Mouse (Mus musculus): Measurements from ENCODE around the gene Tenm4. TPM values are rescaled to one million over a fixed set of nuclear protein-coding genes. Genes with fewer than 3 reads are reported as not detected.

The Tenm4 gene
- polyA plus RNA-seq, 1 experiment from 2014 or later = 52.7 TPM

DNA sequence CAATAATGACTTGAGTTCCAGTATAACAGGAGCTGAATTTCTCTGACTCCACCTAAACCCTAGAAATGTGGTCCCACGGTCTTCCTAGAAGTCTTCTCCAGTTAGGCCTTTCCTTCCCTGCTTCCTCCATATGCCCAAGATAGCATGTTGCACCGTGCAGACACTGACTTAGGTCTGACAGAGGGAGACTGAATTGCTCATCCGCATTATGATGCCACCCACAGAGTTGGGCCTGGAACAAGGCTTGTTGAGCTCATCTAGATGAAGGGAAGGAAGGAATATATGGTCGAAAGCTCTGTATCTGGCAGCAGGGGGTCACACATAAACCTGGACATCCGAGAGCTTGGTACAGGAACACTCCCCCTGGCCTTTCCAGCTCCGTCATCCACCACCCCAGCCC, 267.3 kb downstream of the Tenm4 start:
- Histone ChIP-seq H3K36me3 (replicated peaks) (no peaks in the 10 kb centered on the region), H3K9ac (no peak overlapping the region), H3K27me3 (replicated peaks) (no peaks in the 10 kb centered on the region), H3K9me3 (no peaks in the 10 kb centered on the region), H3K4me1 (no peaks in the 10 kb centered on the region), H3K4me2 (no peak overlapping the region), H3K4me3 (no peak overlapping the region), H3K27ac (no peak overlapping the region)
- no peak for ATAC-seq (replicated peaks)
- WGBS = 89% methylated on average over 6 of the region's 6 CpGs

DNA sequence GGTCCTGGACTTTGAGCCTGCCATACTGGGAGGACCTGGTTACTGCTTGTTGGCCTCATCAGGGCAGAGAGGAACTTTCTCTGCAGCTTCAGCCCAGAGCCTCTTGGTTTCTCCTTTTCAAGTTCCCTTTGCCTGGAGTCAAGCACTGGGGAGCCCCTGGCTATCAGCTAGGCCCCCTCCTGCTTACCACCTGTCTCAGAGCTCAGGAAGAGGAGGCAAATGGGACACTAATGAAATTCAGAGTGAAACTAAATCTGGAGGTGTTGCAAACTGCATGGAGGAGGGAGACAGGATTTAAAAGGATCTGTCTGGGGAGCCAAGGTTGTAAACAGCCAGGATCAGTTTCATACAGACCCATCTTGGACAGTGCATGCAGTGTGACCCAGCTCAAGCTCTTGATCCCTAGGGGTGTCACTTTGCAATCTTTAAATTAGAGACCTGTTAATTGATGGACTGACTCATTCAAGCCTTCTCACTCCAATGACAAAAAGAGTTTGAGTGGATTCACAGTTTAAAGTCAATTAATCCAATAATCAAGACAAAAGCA, 269.2 kb downstream of the Tenm4 start:
- Histone ChIP-seq H3K4me3 (no peak overlapping the region), H3K4me2 (no peak overlapping the region), H3K27me3 (replicated peaks) (no peaks in the 10 kb centered on the region), H3K9me3 (no peaks in the 10 kb centered on the region), H3K9ac (no peak overlapping the region), H3K36me3 (replicated peaks) (no peaks in the 10 kb centered on the region), H3K4me1 (no peaks in the 10 kb centered on the region), H3K27ac (no peak overlapping the region)
- no peak for ATAC-seq (replicated peaks)

DNA sequence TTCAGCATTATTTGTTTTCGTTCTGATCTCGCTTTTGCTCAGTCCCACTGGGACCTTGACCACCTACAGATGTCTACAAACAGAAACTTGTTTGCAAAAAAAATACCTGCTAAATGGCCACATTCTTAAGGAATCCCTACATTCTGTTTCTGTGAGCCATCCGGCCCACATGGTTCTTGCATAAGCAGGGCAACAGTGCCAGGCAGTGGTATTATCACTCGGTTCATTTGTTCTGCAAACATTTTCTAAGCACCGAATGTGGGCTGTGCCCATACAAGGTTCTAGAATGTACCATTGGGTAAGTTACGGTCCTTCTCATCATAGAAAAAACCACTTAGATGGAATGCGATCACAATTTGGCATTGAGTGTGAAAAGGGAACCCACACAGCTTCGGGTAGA, 274.7 kb downstream of the Tenm4 start:
- Histone ChIP-seq H3K9me3 (no peaks in the 10 kb centered on the region), H3K36me3 (replicated peaks) (no peaks in the 10 kb centered on the region), H3K4me2 (no peak overlapping the region), H3K4me1 (no peaks in the 10 kb centered on the region), H3K4me3 (no peak overlapping the region), H3K27me3 (replicated peaks) (no peaks in the 10 kb centered on the region), H3K27ac (no peak overlapping the region), H3K9ac (no peak overlapping the region)
- ATAC-seq (replicated peaks) = no peak
- 92% methylated on average over 8 of the region's 8 CpGs for WGBS

DNA sequence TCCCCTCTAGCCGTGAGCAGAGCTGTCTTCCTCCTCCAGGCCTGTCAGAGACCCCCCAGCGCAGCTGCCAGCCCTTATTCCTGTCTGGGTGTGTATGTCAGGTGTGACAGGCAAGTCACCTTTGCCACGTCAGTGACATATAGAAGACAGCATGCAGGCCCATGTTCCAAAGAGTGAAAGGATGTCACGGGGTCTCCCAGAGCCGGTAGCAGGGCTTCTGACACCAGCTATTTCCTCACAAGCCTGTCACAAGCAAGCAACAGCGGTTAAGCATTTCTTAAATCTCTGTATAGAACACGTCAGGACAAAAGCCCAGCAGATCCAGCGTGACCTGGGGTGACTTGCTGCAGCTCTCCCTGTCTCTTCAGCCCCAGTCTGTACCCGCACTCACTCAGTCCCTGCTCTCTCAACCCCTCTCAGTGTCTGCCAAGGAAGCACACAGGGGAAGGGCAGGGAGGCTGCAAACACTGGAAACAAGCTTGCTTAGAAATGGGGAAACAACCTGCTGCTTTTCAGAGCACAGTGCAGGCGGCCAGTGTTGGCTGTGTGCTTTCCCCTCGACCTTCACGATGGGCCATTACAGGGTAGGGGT, 276.9 kb downstream of the Tenm4 start:
- Histone ChIP-seq H3K4me3 (no peak overlapping the region), H3K27me3 (replicated peaks) (no peaks in the 10 kb centered on the region), H3K27ac (no peak overlapping the region), H3K9ac (no peak overlapping the region), H3K9me3 (no peaks in the 10 kb centered on the region), H3K36me3 (replicated peaks) (no peaks in the 10 kb centered on the region), H3K4me1 (no peaks in the 10 kb centered on the region), H3K4me2 (no peak overlapping the region)
- WGBS = 57% methylated on average over 12 of the region's 12 CpGs
- peak; percentile 39; the same call in 1 of the 2 replicates for ATAC-seq (replicated peaks)

DNA sequence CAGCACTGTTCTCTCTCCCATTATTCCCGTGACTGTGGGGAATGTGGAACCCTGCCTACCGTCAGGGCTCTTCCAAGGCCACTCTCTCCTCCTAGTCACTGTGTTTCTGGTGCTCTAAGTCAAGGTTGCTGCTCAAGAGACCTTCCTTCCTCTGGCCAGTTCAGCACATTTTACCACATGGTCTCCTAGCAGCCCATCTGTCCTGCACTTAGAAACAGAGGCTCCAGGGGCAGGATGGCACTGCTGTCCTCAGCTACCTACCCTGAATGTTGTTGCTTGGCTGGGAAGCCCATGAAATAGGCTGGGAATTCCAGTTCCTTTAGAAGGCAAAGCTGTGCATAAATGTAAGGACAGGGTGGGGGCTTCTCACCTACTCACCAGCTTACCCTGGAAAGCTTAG, 284.9 kb downstream of the Tenm4 start:
- no peak overlapping the region for H3K27ac ChIP-seq
- no peak for ATAC-seq (replicated peaks)
- no peak overlapping the region for H3K4me3 ChIP-seq
- no peaks in the 10 kb centered on the region for H3K36me3 ChIP-seq (replicated peaks)
- 56% methylated on average over 2 of the region's 2 CpGs for WGBS
- H3K9ac ChIP-seq = no peak overlapping the region
- no peak overlapping the region for H3K4me2 ChIP-seq
- H3K27me3 ChIP-seq (replicated peaks) = no peaks in the 10 kb centered on the region
- H3K9me3 ChIP-seq = no peaks in the 10 kb centered on the region
- H3K4me1 ChIP-seq = peaks cover 4% of the 10 kb centered on the region

DNA sequence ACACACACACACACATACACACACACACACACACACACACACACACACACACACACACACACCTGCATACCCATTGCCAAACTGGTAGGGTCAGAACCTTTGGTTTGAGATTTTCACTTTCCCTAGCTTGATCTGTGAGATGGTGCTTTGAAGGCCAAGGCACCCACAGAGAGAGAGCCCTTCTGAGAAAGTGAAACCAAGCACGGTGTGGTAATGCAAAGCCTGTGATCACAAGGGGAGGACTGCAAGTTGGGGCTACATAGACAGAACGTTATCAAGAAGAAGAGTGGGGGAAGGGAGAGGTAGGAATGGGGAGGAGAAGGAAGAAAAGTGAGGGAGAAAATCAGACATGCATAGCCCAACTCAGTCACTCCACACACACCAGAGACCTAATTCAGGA, 285.6 kb downstream of the Tenm4 start:
- Histone ChIP-seq H3K9ac (no peak overlapping the region), H3K9me3 (no peaks in the 10 kb centered on the region), H3K36me3 (replicated peaks) (no peaks in the 10 kb centered on the region), H3K4me3 (no peak overlapping the region), H3K4me1 (peaks cover 4% of the 10 kb centered on the region), H3K27ac (no peak overlapping the region), H3K4me2 (no peak overlapping the region), H3K27me3 (replicated peaks) (no peaks in the 10 kb centered on the region)
- no peak for ATAC-seq (replicated peaks)
- WGBS = 61% methylated on average over 2 of the region's 2 CpGs

DNA sequence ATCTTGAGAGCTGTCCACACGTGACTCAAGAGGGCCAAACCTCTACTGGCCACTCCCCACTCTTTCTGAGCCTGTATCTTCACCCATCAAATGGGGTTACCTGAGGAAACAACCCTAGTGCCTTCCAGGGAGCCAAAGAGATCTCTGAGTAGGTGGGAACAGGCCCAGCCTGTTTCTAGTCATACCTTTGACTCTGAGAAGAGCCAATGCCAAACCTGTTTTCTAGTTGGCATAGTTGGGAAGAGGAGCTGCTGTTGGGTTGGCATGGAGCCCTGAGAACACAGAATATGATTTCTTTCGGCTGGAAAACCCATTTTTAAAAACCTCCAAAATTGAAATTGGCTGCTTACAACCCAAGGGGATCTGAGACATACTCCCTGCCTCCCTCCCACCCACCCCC, 286.8 kb downstream of the Tenm4 start:
- ATAC-seq (replicated peaks) = no peak
- H3K27ac ChIP-seq = no peak overlapping the region
- 80% methylated on average over 2 of the region's 2 CpGs for WGBS

DNA sequence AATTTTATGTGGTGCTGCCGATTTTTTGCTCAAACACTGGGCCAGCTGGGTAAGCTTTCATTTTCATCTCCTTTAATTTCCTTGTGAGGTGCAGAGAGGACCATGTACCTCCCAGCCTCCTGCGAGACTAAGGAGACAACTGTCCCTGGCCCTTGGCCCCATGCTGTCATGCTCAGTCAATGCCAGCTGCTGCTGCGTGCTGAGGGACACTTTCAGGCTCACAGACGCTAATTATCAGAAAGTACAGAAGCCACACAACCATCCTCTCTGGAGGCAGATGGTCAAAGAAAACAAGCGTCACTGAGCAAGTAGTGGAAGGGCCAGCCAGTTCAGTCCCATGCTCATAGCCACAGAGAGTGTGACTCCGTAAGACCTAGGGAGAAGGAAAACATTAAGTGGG, 287.9 kb downstream of the Tenm4 start:
- H3K27me3 ChIP-seq (replicated peaks) = no peaks in the 10 kb centered on the region
- no peak overlapping the region for H3K9ac ChIP-seq
- H3K27ac ChIP-seq = no peak overlapping the region
- 67% methylated on average over 6 of the region's 6 CpGs for WGBS
- no peaks in the 10 kb centered on the region for H3K9me3 ChIP-seq
- H3K36me3 ChIP-seq (replicated peaks) = no peaks in the 10 kb centered on the region
- peaks cover 4% of the 10 kb centered on the region for H3K4me1 ChIP-seq
- no peak for ATAC-seq (replicated peaks)
- no peak overlapping the region for H3K4me3 ChIP-seq
- H3K4me2 ChIP-seq = no peak overlapping the region

More for the DNA sequence above, 286.8 kb downstream of the Tenm4 start:
- Histone ChIP-seq H3K9me3 (no peaks in the 10 kb centered on the region), H3K4me2 (no peak overlapping the region), H3K27me3 (replicated peaks) (no peaks in the 10 kb centered on the region), H3K4me1 (peaks cover 4% of the 10 kb centered on the region), H3K4me3 (no peak overlapping the region), H3K9ac (no peak overlapping the region), H3K36me3 (replicated peaks) (no peaks in the 10 kb centered on the region)

DNA sequence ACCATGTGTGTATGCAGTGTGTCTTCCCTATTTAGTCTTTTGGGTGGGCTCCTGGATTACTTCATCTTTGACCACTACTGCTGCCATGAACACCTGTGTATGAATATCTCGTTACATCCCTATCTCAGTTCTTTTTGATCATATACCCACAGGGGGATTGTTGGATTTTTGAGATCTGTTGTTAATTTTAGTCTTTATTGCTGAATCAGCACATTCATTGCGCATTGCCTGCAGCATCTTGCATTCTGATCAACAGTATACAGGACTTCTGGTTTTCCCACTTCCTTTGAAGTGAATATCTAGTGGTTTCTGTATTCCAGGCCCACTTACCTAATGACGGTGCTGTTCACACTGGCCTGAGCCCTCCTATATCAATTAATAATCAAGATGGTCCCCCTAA, 295.7 kb downstream of the Tenm4 start:
- ATAC-seq (replicated peaks) = no peak
- Histone ChIP-seq H3K4me1 (no peaks in the 10 kb centered on the region), H3K27me3 (replicated peaks) (no peaks in the 10 kb centered on the region), H3K4me2 (no peak overlapping the region), H3K4me3 (no peak overlapping the region), H3K9ac (no peak overlapping the region), H3K9me3 (no peaks in the 10 kb centered on the region), H3K27ac (no peak overlapping the region), H3K36me3 (replicated peaks) (no peaks in the 10 kb centered on the region)
- 72% methylated on average over 3 of the region's 3 CpGs for WGBS

DNA sequence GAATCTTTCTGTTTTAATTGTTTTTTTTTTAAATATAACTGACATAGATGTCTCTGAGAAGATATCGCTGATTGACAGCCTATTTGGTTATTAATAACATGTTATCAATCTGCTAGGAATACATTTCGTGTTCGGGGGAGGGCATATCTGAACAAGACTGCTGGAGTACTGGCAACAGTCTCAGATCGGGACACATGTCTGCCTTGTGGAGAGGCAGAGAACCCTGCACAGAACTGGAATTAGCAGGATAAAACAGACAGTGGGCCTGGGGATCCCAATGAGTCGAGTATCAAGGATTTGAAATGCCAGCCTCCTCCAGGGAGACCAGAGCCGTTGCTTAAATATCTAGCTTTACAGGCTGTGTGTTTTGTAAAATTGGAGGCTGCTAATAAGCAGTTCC, 299.8 kb downstream of the Tenm4 start:
- Histone ChIP-seq H3K4me1 (no peaks in the 10 kb centered on the region), H3K27me3 (replicated peaks) (no peaks in the 10 kb centered on the region), H3K9ac (no peak overlapping the region), H3K4me2 (no peak overlapping the region), H3K4me3 (no peak overlapping the region), H3K36me3 (replicated peaks) (no peaks in the 10 kb centered on the region), H3K9me3 (no peaks in the 10 kb centered on the region), H3K27ac (no peak overlapping the region)
- WGBS = 72% methylated on average over 6 of the region's 6 CpGs
- ATAC-seq (replicated peaks) = no peak

DNA sequence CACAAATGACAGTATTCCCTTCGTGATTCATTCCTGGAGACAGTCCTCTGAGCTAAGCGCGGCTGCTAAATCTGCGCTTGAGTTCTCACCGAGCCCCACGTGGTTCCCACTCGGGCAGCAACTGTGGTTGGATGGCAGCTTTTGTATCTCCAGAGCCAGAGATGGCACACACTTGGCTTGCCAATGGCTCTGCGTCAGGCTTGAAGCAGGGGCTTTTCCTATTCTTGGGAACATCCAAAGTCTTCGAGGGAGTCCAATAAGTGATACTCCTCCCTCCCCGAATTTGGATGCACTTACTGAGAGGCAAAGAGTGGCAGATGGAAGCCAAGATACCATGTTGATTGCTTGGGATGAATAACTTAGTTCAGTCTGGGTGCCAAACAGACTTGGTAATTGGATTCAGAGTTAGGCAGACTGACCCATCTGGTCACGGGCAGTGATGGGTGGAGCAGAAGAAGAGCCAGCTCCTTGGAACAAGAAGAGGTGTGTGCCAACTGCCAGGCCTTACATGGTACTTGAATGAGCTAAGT, 303.6 kb downstream of the Tenm4 start:
- Histone ChIP-seq H3K4me1 (no peaks in the 10 kb centered on the region), H3K4me2 (no peak overlapping the region), H3K27ac (no peak overlapping the region), H3K9ac (no peak overlapping the region), H3K4me3 (no peak overlapping the region), H3K9me3 (no peaks in the 10 kb centered on the region), H3K36me3 (replicated peaks) (no peaks in the 10 kb centered on the region), H3K27me3 (replicated peaks) (no peaks in the 10 kb centered on the region)
- WGBS = 84% methylated on average over 11 of the region's 11 CpGs
- 0 out of 2 replicates have a peak, but pooled peaks have one; percentile 25 for ATAC-seq (replicated peaks)

DNA sequence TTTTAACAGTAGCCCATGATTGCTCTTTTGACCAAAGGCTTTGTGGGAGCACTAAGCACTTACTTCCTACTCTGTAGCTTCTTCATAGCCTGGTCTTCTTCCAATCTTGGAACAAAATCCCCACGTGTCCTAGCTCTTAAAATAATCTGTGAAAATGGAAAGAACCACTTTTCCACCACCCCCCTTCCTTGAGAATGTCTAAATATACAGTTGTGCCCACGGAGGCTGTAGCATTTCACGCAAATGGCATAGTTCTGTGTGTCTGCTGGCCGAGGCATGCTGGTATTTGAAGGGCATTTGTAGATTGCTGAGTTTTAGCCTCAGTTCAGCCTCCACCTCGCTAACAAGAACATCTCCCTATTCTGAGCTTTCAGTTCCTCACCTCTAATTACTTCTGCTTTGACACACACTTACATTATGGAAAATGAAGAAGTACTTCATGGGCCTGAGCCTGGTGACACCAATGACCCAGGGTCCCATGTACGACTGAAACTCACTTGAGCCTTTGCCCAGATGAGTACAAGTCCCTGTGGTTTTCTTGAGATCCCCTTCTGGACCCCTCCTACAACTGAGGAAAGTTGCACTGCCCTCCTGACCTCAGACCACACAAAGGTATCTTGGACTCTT, 306.1 kb downstream of the Tenm4 start:
- no peaks in the 10 kb centered on the region for H3K4me1 ChIP-seq
- H3K27ac ChIP-seq = no peak overlapping the region
- no peaks in the 10 kb centered on the region for H3K36me3 ChIP-seq (replicated peaks)
- no peak overlapping the region for H3K4me3 ChIP-seq
- H3K9ac ChIP-seq = no peak overlapping the region
- no peaks in the 10 kb centered on the region for H3K27me3 ChIP-seq (replicated peaks)
- no peak for ATAC-seq (replicated peaks)
- H3K4me2 ChIP-seq = no peak overlapping the region
- 92% methylated on average over 6 of the region's 6 CpGs for WGBS
- H3K9me3 ChIP-seq = no peaks in the 10 kb centered on the region

DNA sequence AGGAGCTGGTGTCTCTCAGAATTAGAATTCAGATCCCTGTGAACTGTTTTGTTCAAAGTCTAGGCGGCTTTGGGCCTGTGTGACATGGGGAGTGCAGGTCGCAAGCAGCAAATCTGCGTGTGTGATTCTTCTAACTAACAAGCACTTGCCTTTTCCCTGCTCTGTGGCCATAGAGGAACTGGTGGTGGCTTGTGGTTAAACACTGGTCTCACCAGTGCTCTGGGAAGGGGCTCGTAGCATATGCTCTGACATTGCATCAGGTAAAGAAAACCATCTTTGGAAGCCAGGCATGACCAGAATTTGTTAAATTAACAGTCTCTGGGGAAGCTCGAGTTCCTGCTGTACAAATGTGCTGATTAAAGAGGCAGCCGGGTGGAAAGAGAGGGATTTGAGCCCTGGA, 308.1 kb downstream of the Tenm4 start:
- Histone ChIP-seq H3K27ac (no peak overlapping the region), H3K27me3 (replicated peaks) (no peaks in the 10 kb centered on the region), H3K4me3 (no peak overlapping the region), H3K4me1 (no peaks in the 10 kb centered on the region), H3K9me3 (no peaks in the 10 kb centered on the region), H3K36me3 (replicated peaks) (no peaks in the 10 kb centered on the region), H3K9ac (no peak overlapping the region), H3K4me2 (no peak overlapping the region)
- ATAC-seq (replicated peaks) = no peak
- WGBS = 80% methylated on average over 6 of the region's 6 CpGs

Data from midbrain, embryonic 15.5 days (tissue).